Mouse (Mus musculus) frontal cortex, postnatal 25 days (tissue): ENCODE results near the gene Ube2q2.
"Not testable (repeated sequence)": the region's sequence is repeated elsewhere in the genome, so short reads cannot be mapped to it uniquely, and the experiment has no call there.

Source experiments
- DNase-seq, 2 experiments: peaks; one replicate each; pipeline ENCODE4 v3.0.0; 2022; ENCODE audit warnings: low spot score in 2 of 2

Gene Ube2q2

GRCm38 (mm10) chr9:55148854-55149498 lies at the start of gene Ube2q2:
Gene Ube2q2 (plus strand): TSS chr9:55148854.
- DNase-seq: peak; percentile 43 to 44

- no peak for DNase-seq
These were observed 47.5 kb upstream of the Ube2q2 start for GRCm38 (mm10) chr9:55101117-55101516.

- DNase-seq: no peak
These were observed 46.3 kb upstream of the Ube2q2 start for GRCm38 (mm10) chr9:55102186-55102835.

GRCm38 (mm10) chr9:55102931-55103630 lies 45.6 kb upstream of the Ube2q2 start:
- no peak for DNase-seq

- peak; percentile 72 to 81 for DNase-seq
These were observed 38.4 kb upstream of the Ube2q2 start for GRCm38 (mm10) chr9:55110059-55110834.

GRCm38 (mm10) chr9:55110835-55111217 lies 37.8 kb upstream of the Ube2q2 start:
- DNase-seq: not testable (repeated sequence)

GRCm38 (mm10) chr9:55114752-55115151 lies 33.9 kb upstream of the Ube2q2 start:
- DNase-seq: no peak

- DNase-seq: no peak
These were observed 31.2 kb upstream of the Ube2q2 start for GRCm38 (mm10) chr9:55117293-55118055.

GRCm38 (mm10) chr9:55122586-55122985 lies 26.1 kb upstream of the Ube2q2 start:
- DNase-seq: no peak

- no peak for DNase-seq
These were observed 22.9 kb upstream of the Ube2q2 start for GRCm38 (mm10) chr9:55125735-55126134.

- DNase-seq: no peak
These were observed 22.4 kb upstream of the Ube2q2 start for GRCm38 (mm10) chr9:55126295-55126694.

- DNase-seq: no peak
These were observed 16.8 kb upstream of the Ube2q2 start for GRCm38 (mm10) chr9:55131851-55132250.

- peak in 1 of 2 experiments; percentile 15 for DNase-seq
These were observed 12.1 kb upstream of the Ube2q2 start for GRCm38 (mm10) chr9:55136576-55136975.

- no peak for DNase-seq
These were observed 11.5 kb upstream of the Ube2q2 start for GRCm38 (mm10) chr9:55137112-55137511.

GRCm38 (mm10) chr9:55139958-55140357 lies 8.7 kb upstream of the Ube2q2 start:
- DNase-seq: no peak

- peak in 1 of 2 experiments; percentile 27 for DNase-seq
These were observed 1.0 kb downstream of the Ube2q2 start for GRCm38 (mm10) chr9:55149499-55150278.

GRCm38 (mm10) chr9:55150279-55150726 lies 1.6 kb downstream of the Ube2q2 start:
- DNase-seq: peak; percentile 7 to 9

- DNase-seq: no peak
These were observed 2.4 kb downstream of the Ube2q2 start for GRCm38 (mm10) chr9:55151096-55151495.

- no peak for DNase-seq
These were observed 4.3 kb downstream of the Ube2q2 start for GRCm38 (mm10) chr9:55152935-55153334.

- no peak for DNase-seq
These were observed 22.2 kb downstream of the Ube2q2 start for GRCm38 (mm10) chr9:55170655-55171412.
